Mouse (Mus musculus) cerebellum, adult 2 months (tissue): ENCODE data around the gene Meis2.

Source experiments
- CTCF ChIP-seq: fragments of 200-500 bp; IDR thresholded peaks from 2 replicates; pipeline ENCODE4 v1.5.1; 2011; ENCODE audit warnings: low read depth, mild to moderate bottlenecking, control low read depth, low read length, moderate library complexity, borderline replicate concordance; ENCODE audit not compliant: insufficient read depth
- POLR2A ChIP-seq: fragments of 200-500 bp; IDR thresholded peaks from 2 replicates; pipeline ENCODE4 v1.6.1; 2011; ENCODE audit warnings: low read length, control low read depth, borderline replicate concordance; ENCODE audit not compliant: insufficient read depth

DNA sequence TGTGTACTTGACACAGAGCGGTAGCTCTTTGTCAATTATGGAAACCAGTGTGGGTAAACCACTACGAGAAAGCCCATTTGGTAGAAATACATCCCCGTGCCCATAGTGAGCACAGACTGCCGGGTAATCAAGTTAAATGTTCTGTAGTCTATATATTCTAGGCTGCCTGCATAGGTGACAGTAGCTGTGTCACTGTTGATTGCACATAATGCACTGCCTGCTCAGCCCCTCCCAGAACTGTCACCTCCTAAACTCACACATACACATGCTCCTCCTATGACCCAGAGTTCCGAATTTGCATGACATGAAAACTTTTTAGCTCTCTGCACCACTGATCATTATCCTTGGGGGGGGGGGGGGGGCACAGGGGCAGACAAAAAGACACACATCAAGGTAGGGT is 65.1 kb downstream of the Meis2 start:
- no peak for TF ChIP-seq CTCF
- no peak for TF ChIP-seq POLR2A
